Mouse (Mus musculus) ovary, postnatal 10 days (tissue): ENCODE data around the gene Ubn2.
"Not testable (repeated sequence)": the region's sequence is repeated elsewhere in the genome, so short reads cannot be mapped to it uniquely, and the experiment has no call there.

Experiments
- DNase-seq: peaks from one replicate; pipeline ENCODE4 v3.0.0; 2022; ENCODE audit warnings: low spot score

Ubn2 gene

GRCm38 (mm10) chr6:38433261-38434033 is at the start of gene Ubn2:
Gene Ubn2, plus strand, starts transcription at chr6:38433950.
- DNase-seq, result peak; percentile 96

DNA sequence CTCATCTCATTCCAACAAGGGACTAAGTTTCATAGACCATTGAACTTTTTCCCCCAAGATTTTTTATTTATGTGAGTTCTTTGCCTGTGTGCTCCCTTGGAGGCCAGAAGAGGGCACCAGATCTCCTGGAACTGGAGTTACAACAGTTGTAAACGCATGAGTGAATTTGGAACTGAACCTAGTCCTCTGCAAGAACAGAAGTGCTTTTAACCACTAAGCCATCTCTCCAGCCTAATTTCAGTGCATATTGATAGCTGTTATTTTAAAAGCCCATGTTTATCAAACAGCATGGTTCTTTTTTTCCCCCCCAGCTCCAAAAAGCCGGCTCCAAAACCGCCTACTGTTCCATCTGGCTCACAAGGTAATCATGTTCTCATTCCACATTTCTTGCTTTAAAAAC is 44.1 kb upstream of the Ubn2 start:
- DNase-seq, result no peak

GRCm38 (mm10) chr6:38432457-38432856 is 1.3 kb upstream of the Ubn2 start:
- DNase-seq, result not testable (repeated sequence)

DNA sequence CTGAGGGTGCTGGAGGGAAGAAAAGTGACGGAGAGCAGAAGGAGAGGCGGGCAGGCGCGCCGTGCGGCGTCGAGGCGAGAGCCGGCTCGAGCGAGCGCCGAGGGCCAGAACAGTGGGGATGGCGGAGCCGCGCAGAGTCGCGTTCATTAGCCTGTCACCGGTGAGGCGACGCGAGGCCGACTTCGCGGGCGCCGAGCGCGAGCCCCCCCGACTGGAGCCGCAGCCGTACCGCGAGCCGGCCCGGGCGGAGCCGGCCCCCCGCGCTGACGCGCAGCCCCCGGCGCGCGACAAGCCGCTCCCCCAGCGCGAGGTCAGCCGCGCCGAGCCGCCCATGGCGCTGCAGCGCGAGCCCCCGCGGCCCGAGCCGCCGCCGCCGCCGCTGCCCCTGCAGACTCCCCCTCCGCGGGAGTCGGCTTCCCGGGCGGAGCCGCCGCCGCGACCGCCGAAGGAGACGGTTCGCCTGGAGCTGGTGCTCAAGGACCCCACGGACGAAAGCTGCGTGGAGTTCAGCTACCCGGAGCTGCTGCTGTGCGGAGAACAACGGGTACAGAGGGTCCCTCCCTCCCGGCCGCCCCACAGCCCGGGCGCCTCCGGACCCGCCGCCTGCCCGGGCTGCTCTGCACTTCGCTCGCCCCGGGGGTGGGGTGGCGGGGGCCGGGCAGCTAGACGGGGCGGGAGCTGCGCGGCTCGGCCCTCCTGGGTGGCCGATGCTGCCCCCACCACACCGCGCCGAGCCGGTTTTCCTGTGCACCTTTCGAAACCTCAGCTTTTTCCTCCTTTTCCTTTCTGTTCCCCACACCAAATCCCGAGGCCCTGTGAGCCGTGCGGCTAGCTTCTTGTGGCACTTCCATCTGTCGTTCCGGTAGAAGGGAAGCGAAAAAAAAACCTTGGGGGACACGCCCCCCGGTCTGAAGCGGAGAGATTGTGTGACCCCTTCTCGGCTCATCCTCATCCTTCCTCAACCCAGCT is 589 bp downstream of the Ubn2 start:
- DNase-seq, result peak; percentile 44

DNA sequence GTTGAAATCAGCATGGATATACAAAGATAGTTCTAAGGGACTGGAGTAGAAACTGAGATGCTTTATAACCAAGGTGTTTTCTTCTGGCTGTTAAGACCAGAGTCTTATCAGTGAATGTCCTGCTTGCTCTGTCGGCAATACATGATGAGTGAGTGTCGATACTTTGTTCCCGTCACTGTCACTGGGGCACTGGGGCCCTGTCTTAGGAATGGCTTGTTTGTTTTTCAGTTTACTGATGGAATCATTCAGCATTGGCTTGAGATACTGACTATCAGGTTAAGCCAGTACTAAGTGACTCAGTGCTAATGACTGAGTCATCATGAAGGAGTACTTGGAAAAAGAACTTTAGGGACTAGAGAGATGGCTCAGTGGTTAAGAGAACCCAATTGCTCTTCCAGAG is 10.1 kb downstream of the Ubn2 start:
- no peak for DNase-seq

DNA sequence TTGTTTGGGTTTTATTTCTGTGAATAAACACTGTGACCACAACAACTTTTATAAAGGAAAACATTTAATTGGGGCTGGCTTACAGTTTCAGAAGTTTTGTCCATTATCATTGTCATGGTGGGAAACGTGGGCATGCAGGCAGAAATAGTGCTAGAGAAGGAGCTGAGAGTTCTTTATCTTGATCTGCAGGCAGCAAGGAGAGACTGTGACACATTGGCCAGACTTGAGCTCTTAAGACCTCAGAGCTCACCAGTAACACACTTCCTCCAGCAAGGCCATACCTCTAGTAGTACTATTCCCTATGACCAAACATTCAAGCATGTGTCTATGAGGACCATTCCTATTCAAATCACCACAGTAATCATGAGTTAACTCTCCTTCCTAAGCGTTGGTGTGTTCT is 14.5 kb downstream of the Ubn2 start:
- no peak for DNase-seq

DNA sequence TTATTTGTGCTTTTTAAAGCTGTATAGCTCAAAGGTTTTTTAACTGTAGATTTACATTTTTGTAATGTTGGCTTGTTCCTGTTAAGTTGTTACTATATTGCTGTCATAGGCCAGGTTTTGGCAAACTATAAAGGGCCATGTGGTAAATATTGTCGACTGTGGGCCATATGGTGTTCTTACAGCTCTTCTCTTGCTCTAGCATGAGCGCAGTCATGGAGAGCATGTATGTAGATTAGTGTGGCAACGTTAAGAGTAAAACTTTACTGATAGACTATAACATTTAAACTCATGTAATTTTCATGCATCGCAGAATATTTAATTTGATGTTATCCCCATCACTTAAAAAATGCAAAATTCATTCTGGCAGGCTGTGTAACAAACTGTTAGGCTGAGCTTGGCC is 19.3 kb downstream of the Ubn2 start:
- no peak for DNase-seq

DNA sequence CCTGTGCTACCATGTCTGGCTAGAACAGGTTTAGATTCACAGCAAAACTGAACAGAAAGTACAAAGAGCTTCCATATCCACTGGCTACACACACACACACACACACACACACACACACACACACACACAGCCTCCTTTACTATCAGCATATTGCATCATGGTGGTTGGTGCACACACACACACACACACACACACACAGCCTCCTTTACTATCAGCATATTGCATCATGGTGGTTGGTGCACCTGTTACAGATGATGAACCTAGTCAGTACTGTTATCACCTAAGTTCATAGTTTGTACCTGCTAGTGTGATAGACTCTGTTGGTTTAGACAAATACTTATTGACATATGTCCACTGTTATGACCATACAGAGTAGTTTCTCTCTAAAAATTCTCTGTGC is 22.7 kb downstream of the Ubn2 start:
- DNase-seq, result not testable (repeated sequence)

DNA sequence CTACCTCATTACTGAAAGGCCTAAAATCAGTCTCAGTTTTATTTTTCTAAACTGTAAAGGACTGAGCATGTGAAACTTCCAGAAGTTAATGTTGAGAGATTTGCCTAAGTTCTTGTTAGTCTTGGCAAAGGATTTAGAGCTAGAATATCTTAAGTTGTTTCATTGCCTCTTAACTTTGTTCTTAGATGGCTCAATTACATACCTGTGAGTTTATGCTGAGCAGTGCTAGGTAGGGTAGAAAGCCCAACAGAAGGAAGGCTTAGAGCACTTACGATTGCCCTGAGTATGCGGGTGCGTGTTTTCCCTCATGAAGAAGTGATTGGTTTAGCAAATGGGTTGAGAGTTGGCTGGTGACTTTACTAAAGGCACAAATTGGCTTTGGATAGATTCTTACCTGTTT is 24.3 kb downstream of the Ubn2 start:
- no peak for DNase-seq

DNA sequence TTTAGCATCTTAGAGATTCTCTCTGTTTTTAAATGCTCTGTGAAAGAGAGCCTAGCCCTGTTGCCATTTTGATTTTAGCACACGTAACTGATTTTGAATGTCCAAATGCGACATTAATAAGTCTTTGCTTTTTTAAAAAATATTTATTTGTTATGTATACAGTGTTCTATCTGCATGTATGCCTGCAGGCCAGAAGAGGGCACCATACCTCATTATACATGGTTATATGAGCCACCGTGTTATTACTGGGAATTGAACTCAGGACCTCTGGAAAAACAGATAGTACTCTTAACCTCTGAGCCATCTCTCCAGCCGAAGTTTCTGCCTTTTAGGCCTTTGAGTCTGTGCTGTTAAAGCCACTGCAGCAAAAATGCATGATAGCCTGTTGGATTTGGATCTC is 35.8 kb downstream of the Ubn2 start:
- DNase-seq, result no peak

- DNase-seq, result no peak
Measured at GRCm38 (mm10) chr6:38481694-38482371, 48.1 kb downstream of the Ubn2 start.

GRCm38 (mm10) chr6:38492550-38492949 is 58.8 kb downstream of the Ubn2 start:
- DNase-seq, result no peak

- DNase-seq, result no peak
Measured at GRCm38 (mm10) chr6:38495641-38496040, 61.9 kb downstream of the Ubn2 start.

DNA sequence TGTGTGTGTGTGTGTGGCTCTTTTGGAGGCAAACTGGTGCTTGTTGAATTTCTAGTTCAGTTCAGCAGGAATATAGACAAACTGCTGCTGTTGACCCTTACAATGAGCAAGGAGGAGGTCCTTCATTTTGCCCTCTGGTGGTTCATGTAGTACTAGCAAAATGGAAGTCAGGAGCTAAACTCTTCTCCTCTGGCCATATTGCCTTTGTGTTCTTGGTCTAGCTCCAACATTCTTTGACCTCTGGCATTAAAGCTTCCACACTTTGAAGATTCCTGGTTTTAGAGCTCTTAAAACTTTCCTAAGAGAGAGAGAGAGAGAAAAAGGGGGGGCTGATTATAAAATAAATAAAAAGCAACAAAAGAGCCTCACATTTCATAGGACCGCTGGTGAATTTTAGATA is 78.3 kb downstream of the Ubn2 start:
- DNase-seq, result no peak

- no peak for DNase-seq
Measured at GRCm38 (mm10) chr6:38512830-38513229, 79.1 kb downstream of the Ubn2 start.

- no peak for DNase-seq
Measured at GRCm38 (mm10) chr6:38515201-38515600, 81.5 kb downstream of the Ubn2 start.

- no peak for DNase-seq
Measured at GRCm38 (mm10) chr6:38523851-38524250, 90.1 kb downstream of the Ubn2 start.

DNA sequence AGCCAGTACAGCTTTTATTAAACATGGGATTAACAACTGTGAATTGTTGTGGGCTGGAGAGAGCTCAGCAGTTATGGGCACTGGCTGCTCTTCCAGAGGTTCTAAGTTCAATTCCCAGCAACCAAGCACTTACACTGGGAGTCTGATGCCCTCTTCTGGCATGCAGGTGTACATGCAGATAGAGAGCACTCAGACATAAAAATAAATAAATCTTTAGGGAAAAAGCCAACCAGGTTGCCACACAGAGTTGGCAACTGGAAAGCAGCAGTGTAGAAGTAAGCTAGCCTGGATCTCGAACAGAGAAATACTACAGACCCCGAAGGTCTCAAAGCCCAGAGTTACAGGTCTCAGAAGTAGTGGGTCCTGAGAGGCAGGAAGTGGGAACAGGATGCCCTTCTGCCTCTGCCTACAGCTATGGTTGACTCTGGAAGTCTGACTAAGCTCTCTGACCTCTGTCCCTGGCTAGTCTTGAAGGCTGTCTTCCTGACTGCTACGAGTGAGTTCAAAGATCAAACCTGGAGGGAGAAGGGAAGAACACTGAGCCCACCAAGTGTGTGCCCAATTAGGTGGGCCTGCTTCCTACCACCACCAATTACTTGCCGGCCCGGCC is 97.6 kb downstream of the Ubn2 start:
- DNase-seq, result no peak

DNA sequence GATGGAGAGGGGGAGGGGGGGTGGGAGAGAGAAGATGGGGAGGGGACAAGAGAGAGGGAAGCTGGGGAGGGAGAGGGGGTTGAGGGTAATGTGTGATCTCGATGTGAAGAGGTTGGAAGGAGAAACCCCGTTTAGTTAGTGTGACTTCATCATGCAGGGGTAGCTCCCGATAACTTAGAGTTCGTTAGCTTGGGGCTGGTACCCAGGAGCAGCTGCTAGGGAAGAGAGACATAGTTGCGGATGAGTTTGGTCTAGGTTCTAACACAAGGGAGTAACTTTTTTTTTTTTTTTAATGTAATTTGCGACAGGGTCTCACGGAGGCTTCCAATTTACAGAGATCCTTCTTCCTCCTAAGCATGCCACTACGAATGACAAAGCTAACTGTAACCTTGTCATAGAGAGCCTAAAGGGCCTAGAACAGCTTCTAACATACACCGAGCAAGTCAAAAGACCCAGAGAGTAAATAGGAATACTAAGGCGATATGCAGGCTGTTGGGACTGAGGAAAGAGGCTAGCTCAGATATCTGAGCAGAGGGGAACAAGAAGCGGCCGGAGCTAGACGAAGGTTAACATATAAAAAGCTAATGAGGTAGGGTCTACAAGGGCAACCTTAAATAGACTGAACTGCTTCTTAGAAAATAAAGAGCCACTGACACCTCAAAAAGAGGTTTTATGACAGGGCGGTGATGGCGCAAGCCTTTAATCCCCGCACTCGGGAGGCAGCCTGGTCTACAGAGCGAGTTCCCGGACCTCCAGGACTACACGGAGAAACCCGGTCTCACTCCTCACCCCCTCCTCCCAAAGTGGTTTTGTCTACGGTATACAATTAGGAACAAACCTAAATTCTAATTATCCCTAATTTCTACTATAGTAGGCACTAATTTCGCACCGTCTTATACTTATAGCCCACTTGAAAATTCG is 99.0 kb downstream of the Ubn2 start:
- peak; percentile 61 for DNase-seq

DNA sequence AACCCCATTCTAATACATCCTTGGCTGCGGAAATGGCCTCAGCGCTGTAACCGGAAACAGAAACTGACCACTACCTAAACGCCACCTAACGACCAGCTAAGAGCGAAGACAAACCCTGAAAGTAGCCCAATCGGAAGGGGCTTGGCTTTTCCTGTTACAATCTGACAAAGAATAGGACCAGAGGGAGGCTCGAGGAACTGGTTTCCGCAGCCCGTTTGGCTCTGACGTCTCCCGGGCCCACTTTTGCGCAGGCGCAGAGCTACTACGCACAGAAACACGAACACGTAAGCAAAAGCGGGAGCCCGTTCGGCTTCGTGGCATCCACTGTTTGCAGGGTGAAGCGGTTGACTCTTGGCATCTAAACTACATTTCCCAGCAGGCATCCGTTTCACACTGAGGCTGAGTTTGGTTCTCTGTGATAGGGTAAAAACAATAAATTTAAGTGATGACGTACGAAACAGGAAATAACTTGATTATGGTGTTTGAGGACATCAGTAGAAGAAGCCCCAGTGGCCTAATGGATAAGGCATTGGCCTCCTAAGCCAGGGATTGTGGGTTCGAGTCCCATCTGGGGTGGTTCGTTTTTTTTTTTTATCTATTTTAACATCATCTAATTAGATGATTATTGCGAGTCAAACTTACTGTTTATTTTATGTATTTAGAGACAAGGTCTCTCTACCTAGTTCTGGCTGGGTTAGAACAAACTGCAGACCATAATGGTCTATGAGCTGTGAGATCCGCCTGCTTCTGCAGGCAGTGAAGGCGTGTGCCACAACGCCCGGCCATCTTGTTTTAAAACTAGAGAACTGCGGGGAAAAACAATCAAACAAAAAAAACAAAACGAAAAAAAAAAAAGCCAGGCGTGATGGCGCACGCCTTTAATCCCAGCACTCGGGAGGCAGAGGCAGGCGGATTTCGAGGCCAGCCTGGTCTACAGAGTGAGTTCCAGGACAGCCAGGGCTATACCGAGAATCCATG is 100.0 kb downstream of the Ubn2 start, which contains the start of gene Fmc1:
Gene Fmc1 (plus strand): TSS at position 75 of the 978 bp plus-strand sequence.
- DNase-seq, result peak; percentile 95
